Mouse (Mus musculus) granulocyte monocyte progenitor cell, adult 5-6 weeks (primary cell): ENCODE data around the gene Cep55. TPM values are rescaled to one million over a fixed set of nuclear protein-coding genes. Genes with fewer than 3 reads are reported as not detected.

Experiments
- ATAC-seq: replicated peaks from 2 replicates; pipeline ENCODE4 v1.8.0; 2016; ENCODE audit warnings: mild to moderate bottlenecking, moderate TSS enrichment, inconsistent platforms; ENCODE audit not compliant: poor library complexity, severe bottlenecking
- total RNA-seq, 2 experiments: library from RNA; stranded (forward) in 1 of 2; stranded (reverse) in 1 of 2; fragments of 200-712, 200-1000 nt in 1 of 2; fragments of >200 nt in 1 of 2; fragmentation: Nextera tagmentation in 1 of 2; gene quantifications; 2 replicates each; pipeline ENCODE4 v1.2.3; 2014 to 2017

Gene Cep55
- total RNA-seq, 2 experiments from 2014 or later: 21.4 to 57.7 TPM

DNA sequence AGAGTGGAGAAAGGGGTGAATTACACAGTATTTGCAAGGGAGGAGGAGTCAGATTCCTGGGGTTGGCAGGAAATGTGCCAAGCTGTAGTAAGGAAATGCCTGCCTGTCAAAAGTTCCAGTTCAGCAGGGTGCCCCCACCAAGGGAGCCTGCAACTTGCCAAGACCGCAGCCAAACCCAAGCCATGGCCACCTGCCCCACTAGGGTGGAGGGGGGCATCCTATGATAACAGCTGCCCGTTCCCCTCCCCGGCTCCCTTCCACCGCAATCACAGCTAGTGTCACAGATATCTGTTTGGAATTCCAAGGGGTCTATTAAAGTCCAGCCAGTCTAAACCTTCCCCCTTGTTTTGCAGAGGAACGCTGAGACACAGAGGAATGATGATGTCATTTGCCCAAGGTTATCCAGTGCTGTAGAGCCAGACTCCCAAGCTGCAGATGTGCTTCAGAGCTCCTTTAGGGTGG is 12.5 kb upstream of the Cep55 start:
- peak; percentile 77 for ATAC-seq

DNA sequence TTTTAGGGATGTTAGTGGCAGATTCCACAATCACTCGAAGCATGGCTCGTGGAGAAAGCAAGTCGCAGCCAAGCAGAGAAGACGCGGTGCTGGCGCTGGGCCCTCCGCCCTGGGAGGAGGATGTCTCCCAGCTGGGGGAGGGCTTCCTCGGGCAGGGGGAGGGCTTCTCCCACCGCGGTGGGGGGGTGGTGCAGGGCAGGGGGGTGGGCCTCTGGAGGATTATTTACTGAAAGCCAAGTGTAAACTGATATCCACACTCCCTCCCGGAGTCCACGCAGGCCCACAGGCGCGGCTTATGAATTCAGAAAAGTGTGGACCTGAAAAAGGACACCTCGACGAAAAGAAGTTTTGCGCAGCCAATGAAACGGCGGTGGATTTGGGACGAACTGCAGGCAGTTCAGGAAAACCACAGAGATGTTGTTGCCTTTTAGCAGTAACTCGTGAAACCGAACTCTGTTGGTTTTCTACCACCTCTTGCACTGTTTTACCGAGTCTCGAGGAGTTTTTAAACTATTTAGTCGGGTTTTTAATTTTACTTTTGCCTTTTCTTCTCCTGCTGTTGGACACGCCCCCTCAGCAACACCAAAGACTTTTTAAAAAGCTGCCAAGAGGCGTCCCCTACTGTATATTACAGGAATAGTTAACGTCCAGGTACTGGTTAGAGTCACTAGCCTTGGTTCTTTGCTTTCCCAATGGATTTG is 11.4 kb upstream of the Cep55 start, which contains the start of gene Myof:
Gene Myof (minus strand): TSS at position 297 of the 701 bp plus-strand sequence.
- peak; percentile 55 for ATAC-seq

DNA sequence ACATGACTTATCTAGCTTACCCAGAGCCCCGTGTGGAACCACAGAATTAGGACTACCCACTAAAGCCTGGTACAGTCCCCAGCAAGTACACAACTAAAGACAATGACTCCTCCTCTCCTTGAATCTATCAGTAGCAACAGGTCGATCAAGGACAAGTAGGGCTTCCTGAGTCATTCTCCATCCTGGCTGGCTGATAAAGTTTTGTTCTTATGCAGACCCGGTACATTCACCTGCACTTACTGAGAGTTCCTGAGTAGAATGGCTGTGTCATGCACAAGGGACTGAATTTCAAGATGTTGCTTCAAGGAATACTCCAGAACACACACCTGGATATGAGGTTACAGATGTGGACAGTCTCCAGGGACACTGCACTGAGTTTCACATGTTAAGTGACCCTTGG is 9.6 kb upstream of the Cep55 start:
- no peak for ATAC-seq

DNA sequence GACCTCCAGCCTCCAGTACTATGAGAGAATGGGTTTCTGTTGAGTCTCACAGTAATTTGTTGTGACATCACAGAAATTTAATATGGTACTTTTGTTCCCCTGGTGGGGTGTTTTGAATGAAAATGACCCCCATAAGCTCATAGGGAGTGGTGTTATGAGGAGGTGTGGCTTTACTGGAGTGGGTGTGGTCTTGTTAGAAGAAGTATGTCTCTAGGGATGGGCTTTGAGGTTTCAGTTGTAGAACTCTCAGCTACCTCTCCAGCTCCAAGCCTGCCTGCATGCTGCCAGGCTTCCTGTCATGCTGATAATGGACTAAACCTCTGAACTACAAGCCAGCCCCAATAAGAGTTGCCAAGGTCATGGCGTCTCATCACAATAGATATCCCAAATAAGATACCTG is 5.1 kb upstream of the Cep55 start:
- no peak for ATAC-seq

DNA sequence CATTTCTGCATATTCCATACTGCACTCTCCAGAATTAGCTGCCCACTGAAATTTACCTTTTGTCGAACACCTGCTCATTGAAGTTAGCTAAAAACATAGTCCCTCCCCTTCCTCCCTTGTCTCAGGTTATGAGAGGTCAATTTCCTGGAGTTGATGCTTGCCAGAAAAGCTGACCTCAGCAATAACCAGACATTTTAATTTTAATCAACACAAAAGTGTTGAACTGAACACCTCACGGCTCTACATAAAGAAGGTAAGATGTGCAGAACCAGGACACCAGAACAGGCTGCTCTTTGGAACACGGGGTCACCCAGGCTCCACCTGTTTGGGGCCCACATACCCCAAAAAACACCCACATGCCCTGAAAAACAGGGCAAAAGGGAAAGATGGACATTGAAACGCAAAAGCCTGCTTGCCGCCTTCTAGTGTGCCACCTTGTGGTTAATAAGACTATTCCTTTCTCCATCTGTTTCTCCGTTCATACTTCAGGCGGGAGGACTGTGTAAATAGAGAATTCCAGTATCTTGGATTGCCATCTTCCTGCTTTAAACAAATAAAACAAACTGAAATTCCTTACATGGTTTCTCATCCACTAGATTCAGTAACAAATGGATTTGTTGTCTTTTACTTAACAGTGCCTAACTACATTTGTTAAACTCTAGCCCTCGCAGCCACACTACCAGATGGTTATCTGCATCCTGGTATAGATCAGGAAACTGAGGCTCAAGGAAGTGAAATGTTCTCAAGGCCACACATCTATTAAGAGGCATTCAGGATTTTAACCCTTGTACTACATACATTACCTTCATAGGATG is 1.4 kb upstream of the Cep55 start:
- ATAC-seq: no peak

DNA sequence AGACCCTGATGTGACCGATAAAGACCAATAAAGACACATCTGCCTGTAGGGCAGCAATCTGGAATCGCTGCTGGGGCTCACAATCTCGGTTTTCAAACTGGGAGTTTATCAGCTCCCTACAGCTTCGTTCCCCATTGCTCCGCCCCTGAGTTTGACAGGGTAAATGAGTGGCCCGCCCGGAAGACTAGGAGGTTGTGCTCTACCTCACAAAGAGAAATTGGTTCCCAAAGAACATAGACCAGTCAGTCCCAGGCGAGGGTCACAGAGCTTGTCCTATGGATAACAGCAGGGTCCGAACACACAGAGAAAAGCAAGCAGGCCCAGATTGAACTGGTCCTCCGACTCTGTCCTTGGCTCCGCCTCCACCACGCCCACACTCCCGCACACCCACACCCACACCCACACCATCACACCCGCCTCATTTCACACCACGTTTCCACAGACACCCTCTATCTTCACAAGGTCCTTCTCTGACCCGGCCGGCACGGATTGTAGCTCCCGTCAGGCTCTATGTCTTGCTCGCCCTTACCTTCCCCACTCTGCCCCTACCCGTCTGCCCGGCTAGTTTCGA is 577 bp upstream of the Cep55 start:
- peak; percentile 68 for ATAC-seq

DNA sequence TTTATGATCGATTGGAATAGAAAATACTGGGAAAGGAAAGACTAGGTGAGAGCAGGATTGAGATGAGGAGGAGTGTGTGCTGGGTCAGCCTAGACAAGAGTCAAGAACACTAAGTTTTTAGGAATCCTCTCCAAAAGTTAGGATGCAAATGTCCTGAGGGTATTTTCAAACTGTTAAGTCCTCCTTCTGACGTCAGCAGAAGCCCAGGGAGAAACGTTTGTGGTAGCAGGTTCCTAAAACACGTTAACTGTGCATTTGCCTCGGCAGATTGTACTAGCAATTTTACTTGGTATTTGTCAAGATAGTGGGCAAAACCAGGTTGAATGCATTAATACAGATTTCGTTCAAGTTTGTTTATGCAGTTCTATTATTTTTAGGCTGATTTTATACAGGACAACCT is 987 bp downstream of the Cep55 start:
- no peak for ATAC-seq

DNA sequence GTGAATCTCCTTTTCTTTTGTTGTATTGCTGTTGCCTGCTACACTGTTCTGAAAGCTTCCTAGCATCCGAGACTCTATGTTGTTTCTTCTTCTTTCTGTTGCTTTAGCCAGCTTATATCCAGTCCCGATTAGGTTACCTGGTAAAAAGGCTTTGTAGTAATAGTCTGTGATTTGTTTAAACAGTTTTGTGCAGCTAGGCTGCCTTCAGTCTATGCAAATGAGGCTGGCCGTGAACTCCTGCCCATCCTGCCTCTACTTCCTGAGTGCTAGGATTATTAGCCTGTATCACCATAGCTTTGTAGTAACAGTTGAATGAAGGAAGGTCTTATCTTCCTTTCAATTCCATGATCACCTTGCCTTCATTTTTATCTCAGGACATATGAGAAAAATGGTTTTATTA is 1.5 kb downstream of the Cep55 start:
- no peak for ATAC-seq

DNA sequence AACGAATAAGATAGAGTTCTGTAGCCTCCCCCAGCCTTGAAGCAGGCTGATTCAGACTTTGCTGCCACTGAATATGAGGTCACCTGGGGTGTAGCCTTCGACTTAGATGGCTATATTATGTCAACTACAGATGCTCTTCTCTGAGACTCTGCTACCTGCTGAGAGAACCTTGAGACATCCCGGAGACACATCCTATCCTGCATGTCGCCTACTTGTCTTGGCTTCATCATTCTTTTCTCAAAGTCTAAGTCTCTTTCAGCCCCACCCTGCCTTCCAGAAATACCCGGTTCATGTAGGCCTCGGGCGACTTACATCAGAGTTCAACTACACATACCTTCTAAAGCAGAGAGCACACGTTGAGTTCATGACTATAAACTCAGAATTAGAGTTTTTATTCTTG is 2.1 kb downstream of the Cep55 start:
- no peak for ATAC-seq

DNA sequence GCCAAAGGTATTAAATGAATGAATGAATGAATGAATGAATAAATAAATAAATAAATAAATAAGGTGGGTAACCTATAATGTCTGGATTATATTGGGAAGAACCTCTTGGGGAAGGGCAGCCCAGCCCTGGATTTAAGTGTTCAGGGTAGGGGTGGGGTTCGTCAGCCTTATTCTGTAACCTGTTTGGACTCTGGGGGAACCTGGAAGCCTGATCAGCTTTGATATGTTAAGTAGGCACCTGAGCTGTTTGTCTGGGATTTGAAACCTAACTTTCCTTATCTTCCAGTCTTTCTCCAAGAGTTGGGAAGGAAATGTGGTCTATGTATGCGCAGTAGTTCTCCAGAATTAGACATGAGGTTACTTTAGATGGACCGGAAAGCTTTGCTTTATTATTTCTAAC is 8.4 kb downstream of the Cep55 start:
- ATAC-seq: no peak

DNA sequence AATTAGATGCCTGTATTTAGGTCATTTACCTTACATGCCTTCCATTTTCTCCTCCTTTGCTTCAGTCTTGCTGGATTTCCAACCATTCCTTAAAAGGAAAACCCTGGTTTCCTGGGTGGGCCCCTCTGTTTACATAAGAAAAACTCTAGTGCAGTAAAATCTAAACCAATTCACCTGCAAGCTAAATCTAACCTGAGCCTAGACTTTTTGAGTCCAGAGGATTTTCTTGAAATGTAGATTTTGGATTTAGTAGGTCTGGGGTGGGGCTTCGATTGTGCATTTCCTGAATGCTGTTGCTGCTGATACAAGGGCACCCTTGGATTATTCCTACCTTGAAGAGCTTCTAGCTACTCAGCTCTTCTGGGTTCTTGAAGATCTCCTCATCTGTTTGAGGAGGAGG is 9.2 kb downstream of the Cep55 start:
- no peak for ATAC-seq

DNA sequence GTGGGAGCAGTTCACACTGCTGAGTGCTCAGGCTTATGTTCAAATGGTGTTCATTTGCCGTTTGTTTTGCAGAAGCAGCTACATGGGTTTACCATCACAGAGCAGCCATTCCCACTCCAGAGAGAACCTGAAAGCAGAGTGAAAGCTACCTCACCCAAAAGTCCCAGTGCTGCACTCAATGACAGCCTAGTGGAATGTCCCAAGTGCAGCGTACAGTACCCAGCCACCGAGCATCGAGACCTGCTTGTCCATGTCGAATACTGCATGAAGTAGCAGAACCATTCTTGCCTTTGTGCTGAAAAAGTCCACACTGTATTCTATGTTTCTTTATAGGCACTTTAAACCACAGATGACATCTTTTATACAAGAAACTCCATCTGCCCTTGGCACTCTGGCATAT is 18.4 kb downstream of the Cep55 start:
- ATAC-seq: no peak

DNA sequence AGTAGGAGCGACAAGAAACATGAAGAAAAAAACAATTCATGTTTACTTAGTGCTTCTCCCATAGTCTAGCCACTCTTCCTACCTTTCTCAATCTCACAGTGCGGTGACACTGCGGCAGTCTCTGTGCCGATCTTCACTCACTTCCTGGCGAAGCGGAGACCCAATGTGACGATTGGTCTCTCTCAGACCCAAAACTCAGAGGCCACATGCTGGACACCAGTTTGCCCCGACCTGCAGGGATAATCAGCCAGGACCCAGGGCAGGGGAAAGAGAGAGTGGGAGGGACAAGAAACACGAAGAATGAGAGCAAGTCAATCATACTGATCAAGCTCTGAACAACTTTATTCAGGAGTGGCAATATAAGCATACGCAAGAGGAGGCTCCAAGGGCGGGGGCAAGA is 20.2 kb downstream of the Cep55 start:
- no peak for ATAC-seq

DNA sequence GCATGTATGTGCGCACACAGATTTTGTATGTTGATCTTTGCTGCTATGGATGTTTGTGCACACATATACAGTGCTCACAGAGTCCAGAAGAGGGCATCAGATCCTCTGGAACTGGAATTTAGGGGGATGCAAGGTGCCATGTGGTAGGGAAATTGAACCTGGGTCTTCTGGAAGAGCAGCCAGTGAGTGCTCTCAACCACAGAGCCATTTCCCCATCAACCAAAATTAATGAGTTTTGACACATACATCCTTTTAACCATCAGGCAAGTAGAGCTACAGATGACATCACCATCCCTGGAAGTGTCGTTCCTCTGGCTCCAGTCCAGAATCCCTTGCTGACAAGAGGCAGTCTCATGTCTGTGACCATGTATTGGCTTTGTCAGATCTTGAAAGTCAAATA is 21.4 kb downstream of the Cep55 start:
- ATAC-seq: 0 out of 2 replicates have a peak, but pooled peaks have one; percentile 17

DNA sequence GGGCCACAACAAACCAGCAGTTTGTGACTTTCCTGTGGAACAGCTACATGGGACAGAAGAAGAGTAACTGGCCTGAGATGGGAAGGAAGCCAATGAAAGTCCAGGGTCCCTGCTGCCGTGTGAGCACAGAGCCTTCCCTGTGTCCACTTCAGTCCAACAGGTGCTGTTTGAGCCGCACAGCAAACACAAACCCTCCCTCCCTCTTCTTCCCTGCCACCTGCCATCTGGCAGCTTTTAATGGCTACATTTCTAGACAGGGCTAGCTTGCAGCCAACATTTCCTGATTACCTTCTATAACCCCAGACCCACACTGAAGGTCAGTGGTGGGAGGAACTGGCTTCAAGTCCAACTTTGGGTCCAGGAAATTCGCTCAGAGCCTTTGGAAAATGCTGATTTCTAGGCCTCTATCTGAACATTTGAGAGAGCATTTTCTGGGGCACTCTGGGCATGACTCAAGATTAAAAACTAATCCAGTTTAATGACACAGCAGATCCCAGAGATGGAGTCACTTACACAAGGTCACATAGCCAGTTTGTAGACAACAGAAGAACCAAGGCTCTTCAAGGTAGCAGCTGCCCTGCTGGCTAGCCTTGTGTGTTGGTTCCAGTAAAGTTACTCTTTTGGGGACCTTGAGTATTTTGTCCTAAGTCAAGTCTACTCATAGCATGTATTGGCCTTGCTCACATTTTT is 23.2 kb downstream of the Cep55 start:
- ATAC-seq: no peak

DNA sequence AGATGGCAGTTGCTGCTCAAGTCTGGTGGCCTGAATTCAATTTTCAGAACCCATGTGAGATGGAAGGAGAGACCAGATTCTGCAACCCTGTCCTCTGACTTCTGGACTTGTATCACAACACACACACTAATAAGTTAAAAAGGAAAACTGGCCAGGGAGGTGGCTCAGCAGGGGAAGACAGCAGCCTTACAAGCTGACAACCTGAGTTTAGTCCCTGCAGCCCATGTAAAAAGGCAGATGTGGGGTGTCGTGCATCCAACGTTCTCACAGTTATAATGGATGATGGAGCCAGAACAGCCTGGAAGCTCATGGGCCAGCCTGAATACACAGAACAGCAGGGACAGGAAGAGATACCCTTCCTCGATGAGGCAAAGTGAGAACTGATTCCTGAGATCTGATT is 26.6 kb downstream of the Cep55 start:
- no peak for ATAC-seq

DNA sequence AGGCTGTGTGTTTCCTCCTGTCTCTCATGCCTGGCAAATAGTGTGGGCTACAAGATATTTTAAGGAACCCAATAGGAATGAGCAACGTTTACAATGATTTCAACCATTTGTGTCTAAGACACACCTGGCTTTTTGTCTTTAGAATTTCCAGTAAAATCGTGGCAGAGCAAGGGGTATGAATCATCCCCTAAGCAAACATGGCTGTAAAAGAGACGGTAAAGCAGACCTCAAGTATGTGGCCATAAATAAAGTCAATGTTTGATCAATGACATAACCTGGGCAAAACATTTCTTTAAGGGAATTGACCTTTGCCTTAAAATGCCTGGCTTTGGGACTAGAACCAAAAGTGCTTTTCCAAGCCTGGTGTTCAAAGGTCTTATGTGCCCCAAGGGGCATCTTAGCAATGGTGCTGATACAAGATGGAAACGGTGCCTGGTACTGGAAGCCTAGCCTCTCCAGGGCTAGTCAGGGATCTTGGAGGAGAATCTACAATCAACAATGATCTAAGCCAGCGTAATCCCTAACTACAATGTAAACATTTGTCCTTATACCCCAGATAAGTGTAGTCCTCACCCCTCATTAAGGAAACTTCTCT is 28.2 kb downstream of the Cep55 start:
- no peak for ATAC-seq

DNA sequence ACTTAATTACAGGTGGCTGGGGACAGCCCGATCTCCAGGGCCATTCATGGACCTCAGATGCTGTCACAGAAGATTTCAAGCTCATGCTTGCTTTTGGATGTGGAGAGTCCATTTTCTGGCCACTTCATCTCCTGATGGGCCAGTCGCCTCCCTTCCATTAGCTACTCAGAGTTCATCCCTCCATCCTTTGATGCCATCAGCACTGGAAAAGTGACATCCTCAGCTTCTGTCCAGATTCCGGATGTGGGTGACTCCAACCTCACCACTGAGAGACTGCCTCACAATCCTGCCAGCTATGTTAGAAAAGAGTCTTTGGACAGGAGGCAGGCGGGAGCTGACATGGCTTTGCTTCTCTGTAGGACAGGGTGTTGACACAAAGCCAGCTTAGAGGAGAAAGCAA is 31.0 kb downstream of the Cep55 start:
- no peak for ATAC-seq

DNA sequence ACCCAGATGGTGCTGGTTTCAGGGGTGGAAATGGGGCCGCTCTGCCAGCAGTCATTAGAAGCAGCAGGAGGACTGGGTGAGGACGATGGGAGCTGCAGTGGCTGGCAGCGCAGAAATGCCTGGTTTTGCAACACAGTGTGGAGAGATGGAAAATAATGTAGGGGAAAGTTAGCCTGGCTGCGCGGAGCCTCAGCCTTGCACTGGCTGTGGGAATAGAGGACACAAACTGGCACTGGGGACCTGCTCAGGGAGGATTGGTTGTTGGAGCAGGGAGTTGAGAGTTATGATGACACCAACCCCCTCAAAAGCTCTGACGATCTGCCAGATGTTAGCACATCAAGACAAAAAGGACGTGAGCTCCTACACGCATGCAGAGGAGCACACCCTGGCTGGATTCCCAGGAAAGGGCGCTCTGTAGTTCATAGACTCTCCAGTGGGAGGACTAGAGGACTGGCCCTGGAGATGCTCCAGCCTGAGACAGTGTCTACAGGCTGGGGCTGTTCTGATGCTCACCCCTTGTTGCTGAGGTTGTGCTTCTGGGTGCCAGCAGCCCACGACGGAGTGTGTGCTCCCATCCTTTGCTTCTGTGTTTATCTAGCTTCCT is 32.2 kb downstream of the Cep55 start:
- peak; percentile 51 for ATAC-seq

DNA sequence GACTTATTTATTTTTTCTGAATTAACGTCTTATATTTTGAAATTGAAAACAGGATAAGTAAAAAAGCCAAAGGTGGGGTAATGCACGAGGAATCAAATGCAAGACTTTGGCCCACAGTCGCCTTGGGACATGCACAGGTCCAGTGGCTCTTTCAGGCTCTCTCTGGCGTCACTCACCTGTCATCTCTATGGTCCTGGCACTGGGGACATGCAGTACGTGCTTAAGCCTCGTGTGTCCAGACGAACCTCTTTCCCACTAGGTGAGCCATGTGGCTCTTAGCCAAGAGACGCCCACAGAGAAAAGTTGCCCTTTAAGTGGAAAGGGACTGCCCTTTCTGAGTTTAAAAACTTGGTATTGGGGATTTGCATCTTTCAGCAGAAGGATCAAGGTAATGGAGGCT is 34.5 kb downstream of the Cep55 start:
- ATAC-seq: no peak
